Mouse (Mus musculus) megakaryocyte, embryonic 14.5 days (primary cell): ENCODE measurements at regions not wholly inside any gene's neighbourhood (a gene's known extent, or its start where the extent isn't known, plus 50 kb on each side); places are given as distances from the start of the nearest gene placed in this dataset.

Experiments used
- H3K27me3 ChIP-seq: replicated peaks from 2 replicates; pipeline ENCODE3; 2012; ENCODE audit warnings: inconsistent platforms
- H3K36me3 ChIP-seq: replicated peaks from 2 replicates; pipeline ENCODE3; 2012; ENCODE audit warnings: low read length, inconsistent platforms, mixed read lengths
- H3K4me1 ChIP-seq: 2 replicates; pipeline ENCODE4 v1.6.1; 2012; ENCODE audit warnings: inconsistent platforms
- H3K4me3 ChIP-seq: replicated peaks from 2 replicates; pipeline ENCODE3; 2012; ENCODE audit warnings: moderate library complexity, mild to moderate bottlenecking, inconsistent platforms
- H3K9me3 ChIP-seq: 2 replicates; pipeline ENCODE4 v1.6.1; 2012; ENCODE audit warnings: inconsistent platforms
- FLI1 ChIP-seq: IDR thresholded peaks from 2 replicates; pipeline ENCODE4 v1.6.1; 2012; ENCODE audit warnings: low read length, inconsistent platforms, mixed read lengths
- GATA1 ChIP-seq: IDR thresholded peaks from 3 replicates; pipeline ENCODE4 v1.6.1; 2012; ENCODE audit warnings: mixed read lengths, low read length, inconsistent platforms, borderline replicate concordance

- peaks cover 11% of the 10 kb centered on the region for H3K27me3 ChIP-seq
- H3K9me3 ChIP-seq, result peaks cover 10% of the 10 kb centered on the region
- H3K4me1 ChIP-seq, result peaks cover 8% of the 10 kb centered on the region
- no peak overlapping the region for H3K4me3 ChIP-seq
- no peaks in the 10 kb centered on the region for H3K36me3 ChIP-seq
- no peak for TF ChIP-seq GATA1
- TF ChIP-seq FLI1, result no peak
Observed at GRCm38 (mm10) chr10:111711519-111712113, 205.5 kb downstream of the Phlda1 start.

- Histone ChIP-seq H3K27me3 (peaks cover 12% of the 10 kb centered on the region), H3K4me1 (peaks cover 12% of the 10 kb centered on the region), H3K9me3 (peaks cover 10% of the 10 kb centered on the region), H3K4me3 (no peak overlapping the region), H3K36me3 (no peaks in the 10 kb centered on the region)
- no peak for TF ChIP-seq FLI1
- no peak for TF ChIP-seq GATA1
Observed at GRCm38 (mm10) chr10:111712991-111713390, 206.9 kb downstream of the Phlda1 start.

- no peak overlapping the region for H3K4me3 ChIP-seq
- TF ChIP-seq GATA1 (no peak), FLI1 (no peak)
Observed at GRCm38 (mm10) chr10:111713676-111714075, 207.6 kb downstream of the Phlda1 start.

GRCm38 (mm10) chr10:111715172-111715571 lies 209.1 kb downstream of the Phlda1 start:
- H3K4me3 ChIP-seq, result no peak overlapping the region
- peaks cover 14% of the 10 kb centered on the region for H3K4me1 ChIP-seq
- H3K36me3 ChIP-seq, result no peaks in the 10 kb centered on the region
- TF ChIP-seq GATA1, result no peak
- TF ChIP-seq FLI1, result no peak
- peaks cover 4% of the 10 kb centered on the region; the same call in 1 of the 2 replicates for H3K9me3 ChIP-seq
- H3K27me3 ChIP-seq, result peaks cover 9% of the 10 kb centered on the region

More at GRCm38 (mm10) chr10:111713676-111714075, 207.6 kb downstream of the Phlda1 start:
- Histone ChIP-seq H3K9me3 (peaks cover 10% of the 10 kb centered on the region), H3K36me3 (no peaks in the 10 kb centered on the region), H3K27me3 (peaks cover 9% of the 10 kb centered on the region), H3K4me1 (peaks cover 14% of the 10 kb centered on the region)

GRCm38 (mm10) chr10:111719632-111720031 lies 213.5 kb downstream of the Phlda1 start:
- Histone ChIP-seq H3K4me3 (no peak overlapping the region), H3K36me3 (no peaks in the 10 kb centered on the region), H3K27me3 (peaks cover 5% of the 10 kb centered on the region), H3K4me1 (peaks cover 34% of the 10 kb centered on the region), H3K9me3 (no peaks in the 10 kb centered on the region)
- no peak for TF ChIP-seq FLI1
- no peak for TF ChIP-seq GATA1

GRCm38 (mm10) chr10:111721068-111721467 lies 215.0 kb downstream of the Phlda1 start:
- peaks cover 31% of the 10 kb centered on the region for H3K4me1 ChIP-seq
- H3K36me3 ChIP-seq, result no peaks in the 10 kb centered on the region
- H3K4me3 ChIP-seq, result peak overlapping the region; percentile 47
- TF ChIP-seq FLI1 (no peak), GATA1 (no peak)
- peaks cover 5% of the 10 kb centered on the region for H3K27me3 ChIP-seq
- H3K9me3 ChIP-seq, result no peaks in the 10 kb centered on the region

GRCm38 (mm10) chr10:111723885-111724284 lies 217.8 kb downstream of the Phlda1 start:
- no peaks in the 10 kb centered on the region for H3K36me3 ChIP-seq
- TF ChIP-seq FLI1 (no peak), GATA1 (no peak)
- H3K4me1 ChIP-seq, result peaks cover 26% of the 10 kb centered on the region
- H3K9me3 ChIP-seq, result no peaks in the 10 kb centered on the region
- no peak overlapping the region for H3K4me3 ChIP-seq
- H3K27me3 ChIP-seq, result peaks cover 5% of the 10 kb centered on the region

- Histone ChIP-seq H3K4me1 (peaks cover 26% of the 10 kb centered on the region), H3K4me3 (no peak overlapping the region), H3K36me3 (no peaks in the 10 kb centered on the region), H3K9me3 (no peaks in the 10 kb centered on the region), H3K27me3 (peaks cover 5% of the 10 kb centered on the region)
- TF ChIP-seq FLI1, result no peak
- TF ChIP-seq GATA1, result no peak
Observed at GRCm38 (mm10) chr10:111724574-111725414, 218.7 kb downstream of the Phlda1 start.

GRCm38 (mm10) chr10:111736026-111736425 lies 229.9 kb downstream of the Phlda1 start:
- no peaks in the 10 kb centered on the region for H3K27me3 ChIP-seq
- H3K9me3 ChIP-seq, result peaks cover 5% of the 10 kb centered on the region
- no peak overlapping the region for H3K4me3 ChIP-seq
- H3K4me1 ChIP-seq, result peaks cover 20% of the 10 kb centered on the region
- TF ChIP-seq FLI1, result no peak
- H3K36me3 ChIP-seq, result no peaks in the 10 kb centered on the region

- H3K9me3 ChIP-seq, result peaks cover 3% of the 10 kb centered on the region
- TF ChIP-seq FLI1 (no peak), GATA1 (no peak)
- H3K36me3 ChIP-seq, result no peaks in the 10 kb centered on the region
- no peaks in the 10 kb centered on the region for H3K27me3 ChIP-seq
- no peak overlapping the region for H3K4me3 ChIP-seq
- peaks cover 24% of the 10 kb centered on the region for H3K4me1 ChIP-seq
Observed at GRCm38 (mm10) chr10:111739471-111740138, 232.9 kb upstream of the Krr1 start.
